Mouse (Mus musculus) megakaryocyte, embryonic 14.5 days (primary cell): Measurements from ENCODE around the gene Cacnb1. TPM values are rescaled to one million over a fixed set of nuclear protein-coding genes. Genes with fewer than 3 reads are reported as not detected.

ENCODE experiments used
- H3K27me3 ChIP-seq: replicated peaks from 2 replicates; pipeline ENCODE3; 2012; ENCODE audit warnings: inconsistent platforms
- H3K36me3 ChIP-seq: replicated peaks from 2 replicates; pipeline ENCODE3; 2012; ENCODE audit warnings: low read length, inconsistent platforms, mixed read lengths
- H3K4me1 ChIP-seq: 2 replicates; pipeline ENCODE4 v1.6.1; 2012; ENCODE audit warnings: inconsistent platforms
- H3K4me3 ChIP-seq: replicated peaks from 2 replicates; pipeline ENCODE3; 2012; ENCODE audit warnings: moderate library complexity, mild to moderate bottlenecking, inconsistent platforms
- H3K9me3 ChIP-seq: 2 replicates; pipeline ENCODE4 v1.6.1; 2012; ENCODE audit warnings: inconsistent platforms
- FLI1 ChIP-seq: IDR thresholded peaks from 2 replicates; pipeline ENCODE4 v1.6.1; 2012; ENCODE audit warnings: low read length, inconsistent platforms, mixed read lengths
- GATA1 ChIP-seq: IDR thresholded peaks from 3 replicates; pipeline ENCODE4 v1.6.1; 2012; ENCODE audit warnings: mixed read lengths, low read length, inconsistent platforms, borderline replicate concordance
- polyA plus RNA-seq: library from polyadenylated mRNA; stranded (reverse); fragments of >175 nt; gene quantifications from 2 replicates; pipeline ENCODE4 v1.2.3, GENCODE M21; 2012; ENCODE audit warnings: low replicate concordance; ENCODE audit not compliant: insufficient read depth

Cacnb1 gene
- polyA plus RNA-seq, 1 experiment: 2.8 TPM

GRCm38 (mm10) chr11:97959300-97959680, 63.5 kb downstream of the Cacnb1 start:
- Histone ChIP-seq H3K4me1 (peaks cover 52% of the 10 kb centered on the region), H3K36me3 (no peaks in the 10 kb centered on the region)
- TF ChIP-seq FLI1 (no peak), GATA1 (no peak)

DNA sequence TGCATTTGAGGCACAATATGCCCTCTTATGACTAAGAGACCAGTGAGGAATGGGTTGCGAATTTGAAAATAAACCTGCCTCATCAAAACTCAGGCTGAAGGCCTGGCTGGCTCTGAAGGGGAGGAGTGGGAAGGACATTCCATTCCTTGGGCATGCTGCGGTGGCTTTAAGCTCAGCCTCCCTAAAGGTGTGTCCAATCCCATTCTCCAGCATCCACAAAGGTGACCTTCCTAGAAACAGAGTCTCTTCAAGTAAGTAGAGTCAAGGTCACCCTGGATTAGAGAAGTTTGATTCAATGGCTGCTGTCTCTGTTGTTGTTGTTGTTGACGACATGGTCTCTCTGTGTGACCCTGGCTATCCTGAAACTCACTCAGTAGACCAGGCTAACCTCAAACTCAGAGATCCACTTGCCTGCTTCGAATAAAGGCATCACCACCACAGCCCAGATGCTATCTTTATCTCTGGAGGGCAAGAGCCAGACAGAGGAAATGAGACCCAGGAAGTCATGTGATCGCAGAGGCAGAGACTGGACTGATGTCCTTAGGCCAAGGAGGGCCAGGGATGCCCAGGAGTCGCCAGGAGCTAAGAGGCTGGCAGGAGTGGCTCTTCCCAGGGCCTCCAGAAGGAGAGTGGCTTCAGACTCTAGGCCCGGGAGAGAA, 64.1 kb downstream of the Cacnb1 start:
- no peaks in the 10 kb centered on the region for H3K36me3 ChIP-seq
- peak overlapping the region; percentile 11 for H3K4me3 ChIP-seq
- TF ChIP-seq GATA1 (no peak), FLI1 (no peak)

More at GRCm38 (mm10) chr11:97959300-97959680, 63.5 kb downstream of the Cacnb1 start:
- H3K9me3 ChIP-seq: no peaks in the 10 kb centered on the region
- no peak overlapping the region for H3K4me3 ChIP-seq
- H3K27me3 ChIP-seq: peaks cover 37% of the 10 kb centered on the region

GRCm38 (mm10) chr11:97956905-97957560, 65.8 kb downstream of the Cacnb1 start:
- Histone ChIP-seq H3K4me3 (no peak overlapping the region), H3K9me3 (no peaks in the 10 kb centered on the region)
- TF ChIP-seq GATA1: no peak
- no peak for TF ChIP-seq FLI1

More for the DNA sequence above, 64.1 kb downstream of the Cacnb1 start:
- no peaks in the 10 kb centered on the region for H3K9me3 ChIP-seq
- H3K27me3 ChIP-seq: peaks cover 37% of the 10 kb centered on the region
- peaks cover 57% of the 10 kb centered on the region for H3K4me1 ChIP-seq

GRCm38 (mm10) chr11:97955915-97956314, 66.9 kb downstream of the Cacnb1 start:
- Histone ChIP-seq H3K27me3 (peaks cover 28% of the 10 kb centered on the region), H3K4me1 (peaks cover 63% of the 10 kb centered on the region), H3K36me3 (no peaks in the 10 kb centered on the region), H3K9me3 (peaks cover 5% of the 10 kb centered on the region), H3K4me3 (no peak overlapping the region)
- TF ChIP-seq GATA1 (no peak), FLI1 (no peak)

More at GRCm38 (mm10) chr11:97956905-97957560, 65.8 kb downstream of the Cacnb1 start:
- peaks cover 28% of the 10 kb centered on the region for H3K27me3 ChIP-seq
- peaks cover 58% of the 10 kb centered on the region for H3K4me1 ChIP-seq
- H3K36me3 ChIP-seq: no peaks in the 10 kb centered on the region

DNA sequence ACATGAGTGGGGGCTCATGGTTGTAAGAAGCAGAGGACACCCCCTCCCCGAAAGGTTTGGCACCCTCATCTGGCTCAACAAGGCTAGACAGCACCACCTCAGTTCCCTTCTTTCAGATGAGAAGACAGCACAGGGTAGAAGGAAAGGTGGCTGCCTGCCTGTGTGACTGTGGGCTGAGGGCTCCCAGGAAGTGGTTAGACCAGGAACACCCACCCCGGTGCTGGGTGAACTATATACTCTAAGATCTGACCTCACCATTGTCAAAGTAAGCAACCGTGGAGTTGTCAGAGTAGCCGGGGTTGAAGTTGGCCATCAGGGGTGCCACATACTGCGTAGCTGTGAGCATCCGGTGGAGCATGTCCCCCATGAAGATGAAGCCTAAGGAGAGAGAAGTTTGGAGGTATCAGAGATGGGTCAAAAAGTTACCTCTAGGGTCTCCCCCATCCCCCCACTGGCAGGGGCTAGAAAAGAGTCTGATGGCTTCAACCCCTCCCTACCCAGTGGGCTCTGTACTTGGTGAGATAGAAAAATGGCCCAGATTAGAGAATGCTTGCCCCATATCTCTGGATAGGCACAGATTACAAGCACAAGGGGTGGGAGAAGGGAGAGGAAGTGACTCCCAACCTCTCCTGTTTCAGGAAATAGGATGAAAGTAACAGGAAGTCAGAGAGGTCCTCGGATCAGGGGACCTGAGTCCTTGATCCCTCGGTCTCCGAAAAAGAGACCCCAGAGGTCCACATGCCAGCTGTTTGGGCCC, 67.5 kb downstream of the Cacnb1 start:
- peaks cover 8% of the 10 kb centered on the region for H3K9me3 ChIP-seq
- TF ChIP-seq FLI1: no peak
- TF ChIP-seq GATA1: no peak
- H3K4me1 ChIP-seq: peaks cover 66% of the 10 kb centered on the region
- no peaks in the 10 kb centered on the region for H3K36me3 ChIP-seq
- H3K4me3 ChIP-seq: no peak overlapping the region
- peaks cover 28% of the 10 kb centered on the region for H3K27me3 ChIP-seq

DNA sequence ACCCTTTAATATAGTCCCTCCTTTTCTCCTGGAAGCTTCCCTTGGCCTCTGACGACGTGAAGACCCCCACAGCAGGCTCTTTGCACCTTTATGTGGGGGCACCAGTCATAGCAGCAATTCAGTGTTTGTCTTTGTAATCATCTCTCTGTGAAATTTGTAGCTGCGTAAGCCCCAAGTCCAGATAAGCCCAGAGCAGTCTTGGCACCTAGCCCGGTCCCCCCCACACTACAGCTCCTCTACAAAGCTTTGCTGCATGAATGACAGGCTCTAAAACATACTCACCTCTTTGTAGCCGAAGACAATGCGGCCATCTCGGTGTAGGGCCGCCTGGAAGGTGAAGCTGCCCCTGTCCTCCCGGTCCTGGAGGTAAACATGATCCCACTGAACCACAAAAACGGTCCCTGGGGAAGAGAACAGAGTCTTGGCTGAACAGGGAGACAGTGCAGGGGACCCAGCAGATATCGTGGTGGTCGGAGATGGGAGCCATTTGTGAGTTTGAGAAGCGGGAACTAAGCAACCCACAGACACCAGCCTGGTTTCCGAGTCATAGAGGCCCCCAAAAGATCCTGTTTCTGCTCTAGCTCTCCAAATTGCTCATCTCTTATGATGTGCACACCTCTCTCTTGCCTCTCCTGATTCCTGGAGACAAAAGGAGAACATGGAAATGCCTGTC, 68.2 kb downstream of the Cacnb1 start:
- no peak overlapping the region for H3K4me3 ChIP-seq
- no peaks in the 10 kb centered on the region for H3K36me3 ChIP-seq
- TF ChIP-seq GATA1: no peak
- no peak for TF ChIP-seq FLI1
- H3K27me3 ChIP-seq: peaks cover 28% of the 10 kb centered on the region
- H3K4me1 ChIP-seq: peaks cover 62% of the 10 kb centered on the region
- peaks cover 8% of the 10 kb centered on the region for H3K9me3 ChIP-seq

DNA sequence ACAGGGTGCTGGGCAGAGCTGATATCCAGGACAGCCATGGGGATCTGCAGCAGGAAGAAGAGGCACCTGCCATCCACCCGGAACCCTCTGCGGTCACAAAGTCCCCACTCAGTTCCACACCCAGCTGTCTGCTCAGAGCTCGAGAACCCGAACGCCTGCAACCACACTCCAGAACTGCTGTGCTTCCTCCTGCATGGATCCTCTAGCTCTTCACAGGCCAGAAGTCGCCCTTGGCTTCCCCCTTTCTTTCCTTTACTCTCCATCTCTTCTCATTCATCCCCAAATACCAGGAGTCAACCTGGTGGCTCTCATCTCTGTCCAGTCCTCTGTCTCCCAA, 68.9 kb downstream of the Cacnb1 start:
- no peak overlapping the region for H3K4me3 ChIP-seq

DNA sequence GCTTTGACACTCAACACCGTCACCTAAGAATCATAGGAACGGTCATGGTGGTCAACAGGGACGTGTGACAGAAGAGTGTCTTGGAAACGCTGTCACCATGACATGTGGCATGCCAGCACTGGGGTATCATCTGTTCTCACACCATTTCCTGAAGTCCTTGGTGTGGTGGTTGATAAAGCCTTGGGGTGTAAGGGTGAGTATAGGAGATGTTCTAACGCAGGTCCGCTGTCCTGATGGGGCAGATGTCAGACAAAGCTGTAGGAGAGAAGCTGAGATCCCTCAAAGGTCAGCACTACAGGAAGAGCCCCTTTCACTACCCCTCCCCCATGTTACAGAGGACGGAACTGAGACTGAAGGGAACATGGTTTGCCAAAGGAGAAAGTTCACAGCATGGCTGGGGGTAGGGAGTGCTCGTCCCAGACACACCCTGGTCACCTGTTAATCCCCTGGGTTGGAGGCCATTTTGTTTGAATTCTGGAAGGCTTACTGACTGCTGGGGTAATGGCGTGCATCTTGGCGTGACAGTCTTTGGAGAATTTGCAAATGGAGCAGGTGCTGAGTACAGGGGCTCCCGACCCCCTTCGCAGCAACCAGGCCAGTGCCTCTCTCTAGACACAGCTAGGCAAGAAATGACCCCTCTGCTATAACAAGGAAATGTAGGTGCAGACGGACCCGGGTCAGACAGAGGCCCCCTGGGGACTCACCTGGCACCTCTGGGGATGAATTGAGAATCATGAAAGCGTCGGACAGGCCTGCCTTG, 69.5 kb downstream of the Cacnb1 start:
- no peak for TF ChIP-seq GATA1
- H3K27me3 ChIP-seq: peaks cover 35% of the 10 kb centered on the region
- H3K4me3 ChIP-seq: no peak overlapping the region
- peaks cover 50% of the 10 kb centered on the region for H3K4me1 ChIP-seq
- H3K9me3 ChIP-seq: peaks cover 8% of the 10 kb centered on the region
- H3K36me3 ChIP-seq: no peaks in the 10 kb centered on the region

More for the DNA sequence above, 68.9 kb downstream of the Cacnb1 start:
- TF ChIP-seq GATA1 (no peak), FLI1 (no peak)
- Histone ChIP-seq H3K27me3 (peaks cover 31% of the 10 kb centered on the region), H3K9me3 (peaks cover 8% of the 10 kb centered on the region), H3K36me3 (no peaks in the 10 kb centered on the region), H3K4me1 (peaks cover 55% of the 10 kb centered on the region)
